Mouse (Mus musculus) olfactory bulb, adult 2 months (tissue): ENCODE data around the gene Ttc27.

ENCODE experiments used
- CTCF ChIP-seq: fragments of 200-500 bp; IDR thresholded peaks from 2 replicates; pipeline ENCODE4 v1.5.1; 2012; ENCODE audit warnings: low read depth, mild to moderate bottlenecking, low read length, moderate library complexity; ENCODE audit not compliant: insufficient read depth
- POLR2A ChIP-seq: fragments of 200-500 bp; IDR thresholded peaks from 2 replicates; pipeline ENCODE4 v1.6.1; 2012; ENCODE audit warnings: mild to moderate bottlenecking, low read depth, low read length, moderate library complexity; ENCODE audit not compliant: insufficient read depth

GRCm38 (mm10) chr17:74873756-74874155 lies 156.2 kb downstream of the Ttc27 start:
- TF ChIP-seq CTCF = no peak
- TF ChIP-seq POLR2A = no peak
